Mouse (Mus musculus): ENCODE results near the gene Pnpla5. TPM values are rescaled to one million over a fixed set of nuclear protein-coding genes. Genes with fewer than 3 reads are reported as not detected.
A peak's percentile ranks its signal among the peaks of the same experiment; 100 is the strongest.

Pnpla5 gene
- total and polyA plus RNA-seq, 3 experiments: not detected

DNA sequence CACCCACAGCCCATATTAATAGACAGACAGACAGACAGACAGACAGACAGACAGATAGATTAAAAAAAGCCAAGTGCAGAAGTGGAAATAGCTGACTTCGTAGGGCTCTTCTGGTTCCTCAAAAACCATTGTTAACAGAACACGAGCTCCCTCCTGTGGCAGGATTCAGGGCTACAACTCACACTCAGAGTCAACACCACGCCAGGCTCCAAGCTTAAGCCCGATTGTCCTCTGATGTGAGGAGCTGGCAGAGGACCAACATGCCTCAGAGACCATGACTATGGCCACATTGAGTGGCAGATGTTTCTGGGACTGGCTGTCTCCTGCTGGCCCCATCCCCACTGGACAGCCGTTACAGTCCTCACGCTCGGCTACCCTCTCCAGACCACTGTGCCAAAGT lies 50.7 kb downstream of the Pnpla5 start:
- no peak overlapping the region for H3K4me2 ChIP-seq (ENCODE audit: insufficient read depth, low read depth, poor library complexity, severe bottlenecking)
- in situ Hi-C loops (cut with MboI; ENCODE audit: low pct_ligation_motif_present, low pct_unique_long_range_greater_than_20kb, low sequenced_read_pairs) (no loop called here), dilution Hi-C loops (cut with MboI; ENCODE audit: extremely low pct_ligation_motif_present, extremely low pct_unique_long_range_greater_than_20kb, low sequenced_read_pairs) (no loop called here)
- H3K27ac ChIP-seq (ENCODE audit: insufficient read depth, low read depth): no peak overlapping the region
- H3K4me1 ChIP-seq (ENCODE audit: control insufficient read depth in 1 of 2, insufficient read depth in 2 of 2): 0 out of 4 replicates have a peak, but pooled peaks cover 0 to 3% of the 10 kb centered on the region in 2 experiments
- DNase-seq (ENCODE audit: extremely low read depth): peak; percentile 54
- H3K9me3 ChIP-seq (replicated peaks; ENCODE audit: low read length): no peaks in the 10 kb centered on the region
- H3K4me3 ChIP-seq (replicated peaks in 1 of 3; ENCODE audit: low read depth in 2 of 3, low read length in 2 of 3, poor library complexity in 1 of 3): no peak overlapping the region
- no peaks in the 10 kb centered on the region for H3K79me2 ChIP-seq (replicated peaks; ENCODE audit: control insufficient read depth, extremely low read depth, insufficient read depth, poor library complexity, severe bottlenecking)
- H3K36me3 ChIP-seq (replicated peaks in 1 of 2; ENCODE audit: control insufficient read depth in 1 of 2, insufficient read depth in 1 of 2, low read length in 1 of 2): no peaks in the 10 kb centered on the region
- H3K27me3 ChIP-seq (replicated peaks): peaks cover 85% of the 10 kb centered on the region
- H3K9ac ChIP-seq (ENCODE audit: insufficient read depth, low read depth): no peak overlapping the region
- TF ChIP-seq SIN3A (IDR thresholded peaks at IDR 0.05; ENCODE audit: low read length): no peak
- TF ChIP-seq ETS1 (conservative IDR thresholded peaks at IDR 0.05; ENCODE audit: low read depth, low read length): no peak
- TF ChIP-seq USF2 (conservative IDR thresholded peaks at IDR 0.05; ENCODE audit: low read depth, low read length): no peak
- no peak for TF ChIP-seq GABPA (IDR thresholded peaks at IDR 0.05; ENCODE audit: insufficient replicate concordance, low read depth, low read length)
- peak; percentile 50 for TF ChIP-seq SMC3 (IDR thresholded peaks at IDR 0.05; ENCODE audit: low read depth, low read length)
- no peak for TF ChIP-seq ZKSCAN1 (IDR thresholded peaks at IDR 0.05; ENCODE audit: borderline replicate concordance, low read depth, low read length)
- peak; percentile 68 for TF ChIP-seq RAD21 (IDR thresholded peaks at IDR 0.05; ENCODE audit: low read depth, low read length)
- no peak for TF ChIP-seq POLR2AphosphoS2 (IDR thresholded peaks at IDR 0.05; ENCODE audit: low read depth, low read length)
- TF ChIP-seq ZC3H11A (IDR thresholded peaks at IDR 0.05; ENCODE audit: low read depth, low read length): no peak
- no peak for TF ChIP-seq NELFE (IDR thresholded peaks at IDR 0.05; ENCODE audit: low read depth, low read length)
- TF ChIP-seq CTCF (conservative IDR thresholded peaks at IDR 0.05 in 1 of 2, IDR thresholded peaks at IDR 0.05 in 1 of 2; ENCODE audit: low read depth in 2 of 2, low read length in 2 of 2): peak; percentile 47 to 77
- TF ChIP-seq IRF4 (IDR thresholded peaks at IDR 0.05; ENCODE audit: low read depth, low read length): no peak

GRCm38 (mm10) chr15:84070116-84070676 lies 52.8 kb downstream of the Pnpla5 start:
- Histone ChIP-seq H3K4me3 (replicated peaks in 1 of 3; ENCODE audit: low read depth in 2 of 3, low read length in 2 of 3, poor library complexity in 1 of 3) (no peak overlapping the region), H3K4me1 (ENCODE audit: control insufficient read depth in 1 of 2, insufficient read depth in 2 of 2) (0 out of 4 replicates have a peak, but pooled peaks cover 0 to 3% of the 10 kb centered on the region in 2 experiments), H3K9me3 (replicated peaks; ENCODE audit: low read length) (peaks cover 10% of the 10 kb centered on the region), H3K9ac (ENCODE audit: insufficient read depth, low read depth) (no peak overlapping the region), H3K79me2 (replicated peaks; ENCODE audit: control insufficient read depth, extremely low read depth, insufficient read depth, poor library complexity, severe bottlenecking) (no peaks in the 10 kb centered on the region), H3K4me2 (ENCODE audit: insufficient read depth, low read depth, poor library complexity, severe bottlenecking) (no peak overlapping the region), H3K36me3 (replicated peaks in 1 of 2; ENCODE audit: control insufficient read depth in 1 of 2, insufficient read depth in 1 of 2, low read length in 1 of 2) (no peaks in the 10 kb centered on the region), H3K27ac (ENCODE audit: insufficient read depth, low read depth) (no peak overlapping the region), H3K27me3 (replicated peaks) (peaks cover 75% of the 10 kb centered on the region)
- in situ Hi-C loops (cut with MboI; ENCODE audit: low pct_ligation_motif_present, low pct_unique_long_range_greater_than_20kb, low sequenced_read_pairs) (no loop called here), dilution Hi-C loops (cut with MboI; ENCODE audit: extremely low pct_ligation_motif_present, extremely low pct_unique_long_range_greater_than_20kb, low sequenced_read_pairs) (no loop called here)
- TF ChIP-seq ELF1 (IDR thresholded peaks at IDR 0.05; ENCODE audit: low read depth, low read length) (no peak), SMC3 (IDR thresholded peaks at IDR 0.05; ENCODE audit: low read depth, low read length) (no peak), RCOR1 (conservative IDR thresholded peaks at IDR 0.05; ENCODE audit: low read depth, low read length) (no peak), MXI1 (IDR thresholded peaks at IDR 0.05; ENCODE audit: low read depth, low read length) (no peak), ZNF384 (IDR thresholded peaks at IDR 0.05; ENCODE audit: low read depth, low read length) (no peak), KAT2A (IDR thresholded peaks at IDR 0.05; ENCODE audit: insufficient replicate concordance, low read length) (no peak), JUN (IDR thresholded peaks at IDR 0.05; ENCODE audit: insufficient read depth, low read depth, low read length) (no peak), ZMIZ1 (IDR thresholded peaks at IDR 0.05; ENCODE audit: low read depth, low read length) (no peak), ZC3H11A (IDR thresholded peaks at IDR 0.05; ENCODE audit: low read depth, low read length) (no peak), POLR2A (IDR thresholded peaks at IDR 0.05; ENCODE audit: low read depth, low read length) (no peak), ZKSCAN1 (IDR thresholded peaks at IDR 0.05; ENCODE audit: borderline replicate concordance, low read depth, low read length) (no peak), UBTF (IDR thresholded peaks at IDR 0.05; ENCODE audit: low read depth, low read length) (no peak), MYC (IDR thresholded peaks at IDR 0.05; ENCODE audit: low read depth, low read length) (no peak), POLR2AphosphoS2 (IDR thresholded peaks at IDR 0.05; ENCODE audit: low read depth, low read length) (no peak), TBP (conservative IDR thresholded peaks at IDR 0.05; ENCODE audit: low read depth, low read length) (no peak), ETS1 (conservative IDR thresholded peaks at IDR 0.05; ENCODE audit: low read depth, low read length) (no peak), USF1 (IDR thresholded peaks at IDR 0.05; ENCODE audit: low read depth, low read length) (no peak), SIN3A (IDR thresholded peaks at IDR 0.05; ENCODE audit: low read length) (no peak), JUND (conservative IDR thresholded peaks at IDR 0.05; ENCODE audit: low read depth, low read length) (no peak), USF2 (conservative IDR thresholded peaks at IDR 0.05; ENCODE audit: low read depth, low read length) (no peak)
- DNase-seq (ENCODE audit: extremely low read depth): no peak
